Mouse (Mus musculus): ENCODE measurements at regions not wholly inside any gene's neighbourhood (a gene's known extent, or its start where the extent isn't known, plus 50 kb on each side); places are given as distances from the start of the nearest gene placed in this dataset.
A peak's percentile ranks its signal among the peaks of the same experiment; 100 is the strongest.

DNA sequence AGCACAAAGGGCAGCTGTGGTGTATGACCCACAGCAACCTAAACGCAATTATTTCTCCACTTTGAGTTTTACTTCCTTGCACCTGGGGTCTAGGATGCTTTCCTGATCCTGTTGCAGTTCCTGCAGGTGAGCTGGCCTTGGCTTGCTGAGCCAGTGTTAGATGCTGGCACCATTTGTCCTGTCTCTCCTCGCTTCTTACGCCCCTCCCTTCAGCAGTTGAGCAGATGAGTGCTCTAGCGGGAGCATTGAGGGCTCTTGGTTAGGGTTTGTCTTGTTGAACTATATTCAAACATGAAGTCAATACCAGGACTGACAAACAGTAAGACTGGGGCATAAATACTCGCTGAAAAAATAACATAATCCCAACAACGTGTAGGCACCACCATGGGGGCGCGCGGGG lies 867.9 kb upstream of the Car8 start:
- Histone ChIP-seq H3K4me2 (no peak overlapping the region), H3K9ac (replicated peaks) (no peak overlapping the region), H3K27ac (replicated peaks) (no peak overlapping the region), H3K36me3 (no peaks in the 10 kb centered on the region), H3K9me3 (replicated peaks) (no peaks in the 10 kb centered on the region), H3K27me3 (replicated peaks) (no peaks in the 10 kb centered on the region), H3K4me3 (replicated peaks) (no peak overlapping the region), H3K4me1 (no peaks in the 10 kb centered on the region)
- no peak for ATAC-seq (ENCODE audit: low FRiP score)
- 87% methylated on average over 9 of the region's 9 CpGs for WGBS

DNA sequence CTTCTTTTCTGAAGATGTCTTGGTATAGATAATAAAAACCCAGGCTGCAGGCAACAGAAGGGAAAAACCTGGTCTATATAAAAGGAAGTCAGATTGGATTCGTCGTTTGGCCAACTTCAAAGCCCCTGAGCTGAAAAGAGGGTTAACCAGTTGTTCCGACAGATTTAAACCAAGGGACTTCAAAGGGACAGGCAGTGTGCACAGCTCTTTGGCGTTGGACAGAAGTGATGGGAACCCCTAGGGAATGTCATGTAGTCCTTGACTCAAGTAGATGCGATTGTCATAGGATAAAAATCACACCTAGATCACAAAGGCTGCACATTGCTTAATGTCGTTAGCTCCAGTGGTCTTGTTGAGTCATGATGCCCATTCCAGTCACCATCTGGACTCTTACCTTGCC lies 865.8 kb upstream of the Car8 start:
- no peak overlapping the region for H3K9ac ChIP-seq (replicated peaks)
- WGBS = 53% methylated on average over 6 of the region's 6 CpGs
- no peaks in the 10 kb centered on the region for H3K4me1 ChIP-seq
- H3K9me3 ChIP-seq (replicated peaks) = no peaks in the 10 kb centered on the region
- H3K27ac ChIP-seq (replicated peaks) = no peak overlapping the region
- no peaks in the 10 kb centered on the region for H3K36me3 ChIP-seq
- no peaks in the 10 kb centered on the region for H3K27me3 ChIP-seq (replicated peaks)
- ATAC-seq (ENCODE audit: low FRiP score) = no peak
- no peak overlapping the region for H3K4me2 ChIP-seq
- H3K4me3 ChIP-seq (replicated peaks) = no peak overlapping the region

DNA sequence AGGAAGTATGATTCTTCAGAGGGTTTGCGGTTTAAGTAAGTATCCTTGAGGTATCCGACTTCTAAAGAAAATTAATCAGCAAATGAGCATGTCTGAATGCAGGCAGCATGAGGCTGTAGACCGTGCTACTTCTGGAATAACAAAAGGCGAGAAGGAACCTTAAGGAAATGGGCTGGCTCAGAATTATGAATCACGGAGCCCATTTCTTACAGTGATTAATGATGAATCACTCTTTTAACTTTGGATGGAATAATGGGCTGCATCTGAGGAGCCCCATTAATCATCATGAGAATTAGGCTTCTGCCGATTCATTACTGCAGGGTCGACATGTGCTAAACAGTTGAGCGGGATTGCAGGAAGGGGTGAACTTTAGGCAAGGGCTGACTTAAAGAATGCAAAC lies 865.1 kb upstream of the Car8 start:
- Histone ChIP-seq H3K4me1 (no peaks in the 10 kb centered on the region), H3K27ac (replicated peaks) (no peak overlapping the region), H3K9me3 (replicated peaks) (no peaks in the 10 kb centered on the region), H3K36me3 (no peaks in the 10 kb centered on the region), H3K4me2 (no peak overlapping the region), H3K27me3 (replicated peaks) (no peaks in the 10 kb centered on the region), H3K4me3 (replicated peaks) (no peak overlapping the region), H3K9ac (replicated peaks) (no peak overlapping the region)
- no peak for ATAC-seq (ENCODE audit: low FRiP score)
- 37% methylated on average over 8 of the region's 8 CpGs for WGBS

DNA sequence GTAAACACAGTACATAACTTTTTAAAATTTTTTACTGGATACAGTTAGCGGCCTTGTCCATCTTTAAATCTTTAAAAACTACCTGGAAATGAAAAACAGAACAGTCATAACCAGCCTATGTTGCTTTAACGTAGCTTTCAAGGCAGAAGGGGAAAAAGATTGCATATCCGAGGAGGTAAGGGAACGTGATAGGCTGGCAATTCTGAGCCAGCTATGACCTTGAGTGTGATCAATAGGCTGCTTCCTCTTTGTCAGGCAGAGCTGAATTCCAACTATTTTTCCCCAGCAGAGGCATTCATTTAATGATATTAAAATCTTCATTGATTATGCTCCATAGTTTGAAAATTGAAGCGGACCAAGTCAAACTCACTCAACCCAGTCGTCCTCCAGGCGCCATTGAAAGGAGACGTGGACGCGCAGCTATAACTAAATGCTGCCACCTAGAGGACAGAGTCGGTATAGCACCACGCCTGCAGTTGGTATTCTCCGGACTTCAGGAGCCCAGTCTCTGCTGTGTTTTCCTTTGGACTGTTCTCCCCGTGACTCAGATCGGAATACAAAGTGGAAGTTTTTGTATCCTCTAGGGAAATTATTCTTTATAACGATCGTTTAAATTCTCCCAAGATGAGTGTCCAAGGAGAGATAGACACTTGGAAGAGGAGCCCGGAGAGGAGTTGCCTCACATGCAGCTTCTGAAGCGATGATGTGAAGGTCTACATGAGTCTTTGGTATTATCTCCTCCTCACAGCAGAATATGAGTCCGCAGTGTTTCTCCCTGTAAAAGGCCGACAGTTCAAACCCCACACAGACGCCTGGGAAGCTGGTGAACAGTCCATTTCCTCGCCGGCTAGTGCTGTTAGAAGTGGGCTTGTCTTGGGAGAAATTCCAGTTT lies 858.2 kb upstream of the Car8 start:
- Histone ChIP-seq H3K27me3 (replicated peaks) (no peaks in the 10 kb centered on the region; the same call in 1 of the 2 replicates), H3K4me1 (peaks cover 12% of the 10 kb centered on the region), H3K4me3 (replicated peaks) (no peak overlapping the region; the same call in 1 of the 2 replicates), H3K9me3 (replicated peaks) (no peaks in the 10 kb centered on the region), H3K27ac (replicated peaks) (no peak overlapping the region), H3K36me3 (no peaks in the 10 kb centered on the region), H3K9ac (replicated peaks) (no peak overlapping the region), H3K4me2 (peak overlapping the region; percentile 47)
- 28% methylated on average over 24 of the region's 24 CpGs for whole genome bisulfite sequencing
- peak; percentile 88 for ATAC-seq (ENCODE audit: low FRiP score)

DNA sequence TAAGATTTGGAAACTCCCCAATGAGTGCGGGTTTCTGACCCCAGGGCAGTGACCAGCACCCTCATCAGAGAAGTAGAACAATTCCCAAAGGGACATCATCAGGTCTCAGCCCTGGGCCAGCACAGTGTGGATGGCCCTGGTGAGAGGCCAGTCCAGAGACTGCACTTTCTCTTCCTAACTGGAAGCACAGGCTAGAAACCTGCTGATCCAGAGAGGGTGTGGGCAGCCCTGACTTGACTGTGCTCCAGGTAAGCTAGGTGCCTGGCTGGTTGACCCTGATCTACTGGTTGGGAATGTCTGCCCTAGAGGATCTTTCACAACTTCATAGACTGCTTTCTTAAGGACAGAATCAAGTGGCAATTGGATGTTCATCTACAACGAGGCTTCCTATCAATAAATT lies 857.4 kb upstream of the Car8 start:
- Histone ChIP-seq H3K9me3 (replicated peaks) (no peaks in the 10 kb centered on the region), H3K4me2 (no peak overlapping the region), H3K27me3 (replicated peaks) (no peaks in the 10 kb centered on the region; the same call in 1 of the 2 replicates), H3K27ac (replicated peaks) (no peak overlapping the region), H3K9ac (replicated peaks) (no peak overlapping the region), H3K4me1 (peaks cover 12% of the 10 kb centered on the region), H3K4me3 (replicated peaks) (no peak overlapping the region), H3K36me3 (no peaks in the 10 kb centered on the region)
- no peak for ATAC-seq (ENCODE audit: low FRiP score)
- WGBS = 65% methylated on average over 2 of the region's 2 CpGs

DNA sequence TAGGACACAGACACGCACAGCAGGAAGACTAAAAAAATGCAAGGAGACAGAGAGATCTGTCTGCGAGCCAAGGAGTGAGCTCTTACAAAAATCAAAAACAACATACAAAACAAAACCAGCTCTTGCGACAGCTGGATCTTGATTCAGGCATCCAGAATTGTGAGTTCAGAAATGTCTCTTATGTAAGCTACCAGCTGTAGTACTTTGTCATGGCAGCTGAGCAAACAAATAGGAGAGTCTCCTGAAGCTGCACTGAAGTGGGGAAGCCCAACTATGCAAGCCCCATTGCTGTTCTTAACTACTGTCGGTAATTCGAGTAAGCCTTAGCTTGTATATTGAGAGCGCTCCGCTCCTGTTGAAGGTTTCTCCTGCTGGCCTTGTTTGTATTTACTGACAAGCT lies 856.8 kb upstream of the Car8 start:
- H3K27ac ChIP-seq (replicated peaks) = no peak overlapping the region
- ATAC-seq (ENCODE audit: low FRiP score) = no peak
- H3K27me3 ChIP-seq (replicated peaks) = no peaks in the 10 kb centered on the region; the same call in 1 of the 2 replicates
- WGBS = 65% methylated on average over 7 of the region's 7 CpGs
- H3K4me2 ChIP-seq = no peak overlapping the region
- peaks cover 12% of the 10 kb centered on the region for H3K4me1 ChIP-seq
- H3K36me3 ChIP-seq = no peaks in the 10 kb centered on the region
- H3K9me3 ChIP-seq (replicated peaks) = no peaks in the 10 kb centered on the region
- no peak overlapping the region for H3K9ac ChIP-seq (replicated peaks)
- H3K4me3 ChIP-seq (replicated peaks) = no peak overlapping the region

DNA sequence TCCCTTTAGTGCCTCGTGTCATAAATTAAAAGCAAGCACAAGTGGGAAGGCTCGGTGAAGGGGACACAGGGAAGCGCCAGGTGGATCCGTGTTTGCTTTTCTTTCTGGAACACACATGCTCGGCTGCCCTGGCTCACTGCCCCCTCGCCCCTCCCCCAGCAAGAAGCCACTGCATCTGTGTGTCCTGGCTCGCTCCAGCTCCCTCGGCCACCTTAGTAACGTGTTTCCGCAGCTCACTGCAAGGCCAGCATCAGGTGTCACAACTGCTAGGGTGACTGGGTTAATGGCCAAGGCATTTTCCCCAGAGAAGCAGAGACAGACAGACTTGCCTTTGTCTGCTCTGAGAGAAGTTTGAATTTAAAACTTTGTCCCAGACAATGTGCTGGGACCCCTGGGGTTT lies 855.7 kb upstream of the Car8 start:
- Histone ChIP-seq H3K27me3 (replicated peaks) (no peaks in the 10 kb centered on the region; the same call in 1 of the 2 replicates), H3K4me2 (peak overlapping the region; percentile 19; the same call in 1 of the 2 replicates), H3K36me3 (no peaks in the 10 kb centered on the region), H3K9ac (replicated peaks) (no peak overlapping the region), H3K4me3 (replicated peaks) (no peak overlapping the region), H3K4me1 (peaks cover 12% of the 10 kb centered on the region), H3K27ac (replicated peaks) (no peak overlapping the region), H3K9me3 (replicated peaks) (no peaks in the 10 kb centered on the region)
- WGBS = 14% methylated on average over 10 of the region's 10 CpGs
- ATAC-seq (ENCODE audit: low FRiP score) = no peak

DNA sequence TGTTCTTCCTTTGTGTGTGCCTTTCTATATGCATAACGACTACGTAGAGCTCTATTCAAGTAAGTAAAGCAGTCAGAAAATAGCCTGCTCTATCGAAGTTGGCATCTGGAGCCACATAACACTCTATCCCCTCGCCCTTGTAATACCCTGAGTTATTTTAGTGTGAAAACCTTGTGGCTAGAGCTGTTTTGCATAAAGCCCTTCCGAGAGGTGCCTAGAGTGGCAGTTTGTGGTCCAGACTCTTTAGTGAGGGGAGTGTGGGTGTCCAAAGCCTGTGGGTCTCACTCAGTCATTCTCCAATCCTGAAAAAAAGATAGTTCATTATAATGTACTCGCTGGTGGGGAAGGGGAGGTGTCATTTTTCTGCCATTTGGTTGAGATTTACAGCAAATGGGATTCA lies 855.2 kb upstream of the Car8 start:
- ATAC-seq (ENCODE audit: low FRiP score) = no peak
- Histone ChIP-seq H3K4me1 (peaks cover 12% of the 10 kb centered on the region), H3K9me3 (replicated peaks) (no peaks in the 10 kb centered on the region), H3K36me3 (no peaks in the 10 kb centered on the region), H3K27ac (replicated peaks) (no peak overlapping the region), H3K9ac (replicated peaks) (no peak overlapping the region), H3K27me3 (replicated peaks) (no peaks in the 10 kb centered on the region; the same call in 1 of the 2 replicates), H3K4me3 (replicated peaks) (no peak overlapping the region), H3K4me2 (peak overlapping the region; percentile 19; the same call in 1 of the 2 replicates)
- WGBS = 24% methylated on average over 6 of the region's 6 CpGs

DNA sequence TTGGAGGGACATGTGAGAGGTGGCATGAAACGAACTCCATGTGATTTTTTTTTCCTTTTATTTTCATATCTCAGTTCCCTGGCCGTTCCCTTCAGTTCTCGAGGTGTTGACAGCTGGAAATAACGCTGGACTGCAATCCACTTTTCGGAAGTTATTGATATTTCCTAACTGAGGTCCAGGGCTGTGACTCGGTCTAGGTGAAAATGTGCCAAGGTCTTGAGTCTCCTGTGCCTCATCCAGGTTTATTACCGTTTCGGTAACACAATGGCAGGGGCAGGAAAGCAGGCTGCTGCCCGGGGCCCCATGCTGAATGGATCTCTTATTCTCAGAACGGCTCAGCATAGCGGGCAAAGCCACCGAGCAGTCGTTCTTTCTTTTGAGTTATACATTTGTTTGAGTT lies 844.7 kb upstream of the Car8 start:
- peaks cover 9% of the 10 kb centered on the region for H3K4me1 ChIP-seq
- H3K27ac ChIP-seq (replicated peaks) = no peak overlapping the region
- no peak overlapping the region for H3K4me3 ChIP-seq (replicated peaks)
- 50% methylated on average over 13 of the region's 13 CpGs for WGBS
- H3K9ac ChIP-seq (replicated peaks) = no peak overlapping the region
- no peaks in the 10 kb centered on the region for H3K9me3 ChIP-seq (replicated peaks)
- no peaks in the 10 kb centered on the region for H3K27me3 ChIP-seq (replicated peaks)
- H3K4me2 ChIP-seq = no peak overlapping the region
- ATAC-seq (ENCODE audit: low FRiP score) = no peak
- no peaks in the 10 kb centered on the region for H3K36me3 ChIP-seq

DNA sequence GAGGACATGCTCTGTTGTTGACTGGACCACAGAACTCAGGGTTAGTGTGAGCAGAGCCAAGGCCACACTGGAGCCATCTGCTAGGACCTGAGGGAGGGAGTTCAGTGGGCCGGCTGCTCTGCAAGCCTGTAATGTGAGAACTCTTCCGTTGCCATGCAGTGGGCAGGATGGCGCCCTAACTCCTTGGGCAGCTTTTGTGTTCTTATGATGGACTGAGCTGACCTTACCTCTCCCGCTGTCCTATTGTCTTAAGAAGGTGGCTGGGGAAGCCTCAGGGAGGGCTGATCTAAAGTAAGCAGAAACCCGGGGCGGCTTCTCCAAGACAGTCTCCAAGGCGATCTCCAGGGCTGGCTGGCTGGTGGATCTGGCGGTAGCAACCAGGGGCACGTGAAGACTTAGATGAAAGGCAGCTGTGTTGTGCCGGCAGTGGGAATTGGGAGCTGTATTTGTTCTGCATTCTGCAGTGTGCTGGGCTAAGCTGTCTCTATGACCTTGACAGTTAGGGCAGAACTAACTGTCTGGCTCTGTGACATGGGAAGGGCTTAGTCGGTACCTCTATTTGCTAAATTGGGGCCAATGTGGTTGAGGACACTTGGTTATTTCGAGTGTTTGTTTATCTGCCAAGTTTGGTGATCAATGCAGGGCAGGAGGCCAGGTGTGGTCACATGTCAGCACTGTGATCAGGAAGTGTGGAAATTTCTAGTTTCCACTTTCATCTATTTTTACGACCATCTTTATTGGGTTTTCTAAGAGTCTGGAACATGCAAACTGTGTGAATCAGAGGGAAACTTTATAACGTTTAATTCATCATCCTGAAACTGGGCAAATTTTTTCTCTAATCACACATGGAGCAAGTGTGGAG lies 843.1 kb upstream of the Car8 start:
- no peaks in the 10 kb centered on the region for H3K27me3 ChIP-seq (replicated peaks)
- peak; percentile 69 for ATAC-seq (ENCODE audit: low FRiP score)
- no peak overlapping the region for H3K4me2 ChIP-seq
- WGBS = 35% methylated on average over 14 of the region's 14 CpGs
- H3K9me3 ChIP-seq (replicated peaks) = no peaks in the 10 kb centered on the region
- no peaks in the 10 kb centered on the region for H3K36me3 ChIP-seq
- no peak overlapping the region for H3K4me3 ChIP-seq (replicated peaks)
- H3K9ac ChIP-seq (replicated peaks) = no peak overlapping the region
- H3K4me1 ChIP-seq = peaks cover 9% of the 10 kb centered on the region
- H3K27ac ChIP-seq (replicated peaks) = no peak overlapping the region

DNA sequence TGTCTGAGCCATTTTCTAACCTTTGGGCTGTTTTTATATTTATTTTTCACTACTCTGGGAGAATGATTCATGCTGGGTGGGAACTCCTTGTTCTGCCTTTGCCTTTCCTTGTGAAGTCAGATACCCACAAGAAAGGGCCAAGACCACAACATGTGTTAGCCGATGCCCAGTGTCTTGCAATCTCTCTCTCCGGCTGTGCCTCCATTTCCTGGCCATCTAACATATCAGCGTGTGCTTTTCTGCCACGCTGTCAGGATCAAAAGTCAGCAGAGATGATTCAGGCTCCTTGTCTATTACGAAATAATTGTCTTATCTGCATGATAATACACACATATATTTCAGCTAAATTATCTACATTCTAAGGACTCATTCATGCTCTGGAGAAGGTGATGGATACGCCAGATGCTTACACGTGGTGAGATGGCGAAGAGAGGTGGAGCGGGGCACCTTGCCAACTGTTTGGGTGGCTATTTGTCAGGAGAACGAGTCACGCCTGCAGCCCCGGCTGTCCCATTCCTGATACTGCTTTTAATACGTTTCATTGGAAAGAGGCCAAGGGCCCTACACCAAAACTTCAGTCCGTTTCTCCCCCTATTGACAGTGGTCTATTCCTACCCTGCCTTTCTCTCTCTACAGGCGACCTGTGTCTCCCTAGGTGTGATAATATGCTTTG lies 842.1 kb upstream of the Car8 start:
- H3K9ac ChIP-seq (replicated peaks) = no peak overlapping the region
- ATAC-seq (ENCODE audit: low FRiP score) = no peak
- no peaks in the 10 kb centered on the region for H3K36me3 ChIP-seq
- no peak overlapping the region for H3K4me2 ChIP-seq
- 58% methylated on average over 15 of the region's 15 CpGs for WGBS
- H3K27ac ChIP-seq (replicated peaks) = no peak overlapping the region
- peaks cover 9% of the 10 kb centered on the region for H3K4me1 ChIP-seq
- no peak overlapping the region for H3K4me3 ChIP-seq (replicated peaks)
- H3K9me3 ChIP-seq (replicated peaks) = no peaks in the 10 kb centered on the region
- H3K27me3 ChIP-seq (replicated peaks) = no peaks in the 10 kb centered on the region
